Mouse (Mus musculus): ENCODE data around the gene Nkx2-2. TPM values are rescaled to one million over a fixed set of nuclear protein-coding genes. Genes with fewer than 3 reads are reported as not detected.

The Nkx2-2 gene
- 1 to 10 TPM; 4.6 to 7.0 TPM for total RNA-seq (2021)
- long read RNA-seq, experiment 1, partial matches to known transcripts: 0 of 3 reads
- long read RNA-seq, experiment 1, other reads (novel, unspliced or antisense): 2 of 3 reads
- long read RNA-seq, experiment 2, partial matches to known transcripts: 0 of 4 reads
- long read RNA-seq, experiment 2, other reads (novel, unspliced or antisense): 3 of 4 reads

DNA sequence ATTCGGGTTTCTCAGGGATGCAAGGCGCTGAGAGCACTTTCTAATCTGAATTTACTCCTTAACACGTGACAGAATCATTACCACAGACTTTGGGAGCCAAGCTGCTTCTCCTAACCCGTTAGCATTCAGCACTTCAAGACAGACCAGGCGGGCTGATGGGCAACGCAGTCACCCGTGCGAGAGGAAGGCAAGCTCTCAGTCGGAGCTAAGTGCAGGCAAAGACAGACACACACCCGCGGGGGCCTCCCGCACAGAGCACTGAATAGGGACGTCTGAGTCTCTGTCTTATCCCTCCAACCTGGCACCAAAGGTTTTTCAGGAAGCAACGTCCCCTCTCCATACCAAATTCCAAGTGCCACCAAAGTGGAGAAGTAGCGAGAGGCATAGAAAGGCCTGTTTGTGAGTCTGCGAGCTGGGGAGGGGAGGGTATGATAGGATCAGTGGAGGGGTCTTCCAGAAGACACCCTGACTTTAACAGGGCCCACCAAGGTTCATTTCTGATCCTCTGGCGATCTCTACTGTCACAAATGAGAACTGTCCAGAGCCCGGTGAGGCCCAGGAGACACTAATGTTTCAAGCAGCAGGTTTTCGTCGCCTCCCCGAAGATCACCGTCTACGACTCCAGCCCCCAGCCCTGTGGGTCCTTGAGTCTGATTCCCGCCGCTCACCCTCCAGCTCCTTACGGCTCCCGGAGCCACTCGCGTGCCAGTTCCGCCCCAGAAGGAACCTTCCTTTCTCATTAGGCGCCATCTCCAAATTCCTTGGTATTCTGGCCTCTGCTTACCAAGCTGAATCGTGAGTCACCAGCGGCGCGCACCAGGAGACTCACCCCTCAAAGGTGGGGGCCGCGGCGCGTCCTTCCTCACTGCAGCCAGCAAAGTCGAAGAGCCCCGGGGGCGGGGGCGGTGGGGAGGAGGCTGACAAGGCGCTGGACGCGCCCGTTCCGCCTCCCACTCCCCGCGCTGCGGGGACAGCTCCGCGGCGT is at the start of gene Nkx2-2:
TSS of gene Nkx2-2 (minus strand) at position 973 of the 985 bp plus-strand sequence.
- peak within 1 kb of the TSS; percentile 44 for H3K4me3 ChIP-seq

DNA sequence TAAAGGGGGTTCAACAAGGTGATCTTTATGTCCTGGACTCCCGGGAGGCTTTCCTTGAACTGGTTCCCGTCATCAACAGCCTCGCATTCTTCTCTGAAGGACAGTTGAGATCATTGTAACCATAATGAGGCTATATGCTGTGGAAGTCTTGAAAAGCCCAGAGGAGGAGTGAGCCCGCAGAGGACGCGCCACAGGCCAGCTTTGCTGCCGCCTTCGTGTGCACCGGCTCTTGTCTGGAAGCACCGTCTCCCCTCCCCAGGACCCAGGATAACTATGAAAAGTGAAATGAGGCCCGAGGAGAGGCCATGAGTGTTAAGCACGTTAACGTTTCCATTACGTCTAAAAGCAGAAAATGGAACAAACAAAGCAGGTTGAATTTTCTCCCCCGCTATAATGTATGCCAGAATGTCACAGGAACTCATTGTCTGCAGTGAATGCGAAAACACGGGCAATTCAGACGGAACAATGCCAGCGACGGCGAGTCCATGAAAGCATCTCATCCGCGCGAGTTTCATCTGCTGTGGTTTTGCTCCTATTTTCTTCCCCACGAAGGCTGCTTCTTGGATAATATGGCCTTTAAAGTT is 41.8 kb upstream of the Nkx2-2 start:
- H3K4me3 ChIP-seq: no peak overlapping the region

More for the DNA sequence above, at the start of gene Nkx2-2:
- peak; percentile 62 for TF ChIP-seq CTCF (conservative IDR thresholded peaks at IDR 0.05)
- DNase-seq (ENCODE audit: low spot score in 2 of 2): no peak
- no peak within 1 kb of the TSS for H3K27ac ChIP-seq

DNA sequence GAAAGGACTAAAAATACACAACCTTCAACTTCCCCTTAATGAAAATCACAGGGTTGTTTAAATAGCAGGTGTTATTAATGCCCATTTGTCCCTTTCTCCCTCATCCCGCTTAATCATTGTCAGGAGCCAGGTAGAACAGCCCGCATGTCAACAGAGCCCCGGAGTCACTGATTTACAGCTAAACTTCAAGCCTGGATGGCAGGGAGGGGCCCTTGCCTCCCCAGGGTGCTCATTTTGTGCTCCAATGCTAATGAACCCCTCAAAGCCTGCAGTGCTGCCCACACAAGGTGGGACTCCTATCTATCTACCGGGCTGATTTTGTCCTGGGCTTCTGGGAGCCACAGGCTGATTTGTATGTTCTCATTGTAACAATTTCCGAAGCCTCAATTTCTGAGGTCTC is 37.1 kb upstream of the Nkx2-2 start:
- no peak overlapping the region for H3K4me3 ChIP-seq
- TF ChIP-seq CTCF (conservative IDR thresholded peaks at IDR 0.05): no peak
- H3K27ac ChIP-seq: no peak overlapping the region
- no peak for DNase-seq (ENCODE audit: low spot score in 2 of 2)

More for the DNA sequence above, 41.8 kb upstream of the Nkx2-2 start:
- no peak for TF ChIP-seq CTCF (conservative IDR thresholded peaks at IDR 0.05)
- no peak overlapping the region for H3K27ac ChIP-seq
- DNase-seq (ENCODE audit: low spot score in 2 of 2): no peak

DNA sequence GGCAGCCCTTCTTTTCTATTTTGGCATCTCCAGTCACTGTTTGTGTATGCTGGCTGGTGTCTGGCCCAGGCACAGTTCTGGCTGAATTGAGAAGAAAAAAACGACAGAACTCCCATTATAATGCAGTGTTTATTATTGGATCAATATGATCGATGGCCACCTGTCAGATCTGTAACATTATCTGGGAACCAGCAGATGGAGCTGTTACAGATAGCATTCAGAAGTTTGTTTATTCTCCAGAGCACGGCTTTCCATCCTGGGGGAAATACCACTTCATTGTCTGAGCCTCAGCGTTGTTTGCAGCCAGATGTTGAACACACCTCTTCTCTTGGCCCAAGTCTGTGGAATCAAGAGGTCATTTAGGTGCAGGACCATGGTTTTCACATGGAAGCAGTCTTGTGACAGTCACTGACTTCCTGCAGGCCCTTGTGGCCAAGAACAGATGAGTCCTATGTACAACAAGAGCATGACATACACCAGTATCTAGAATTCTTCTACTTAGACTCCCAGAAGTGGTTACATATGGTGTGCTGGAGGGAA is 11.1 kb upstream of the Nkx2-2 start:
- H3K4me3 ChIP-seq: no peak overlapping the region
- no peak overlapping the region for H3K27ac ChIP-seq
- peak; percentile 80 for TF ChIP-seq CTCF (conservative IDR thresholded peaks at IDR 0.05)
- no peak for DNase-seq (ENCODE audit: low spot score in 2 of 2)

DNA sequence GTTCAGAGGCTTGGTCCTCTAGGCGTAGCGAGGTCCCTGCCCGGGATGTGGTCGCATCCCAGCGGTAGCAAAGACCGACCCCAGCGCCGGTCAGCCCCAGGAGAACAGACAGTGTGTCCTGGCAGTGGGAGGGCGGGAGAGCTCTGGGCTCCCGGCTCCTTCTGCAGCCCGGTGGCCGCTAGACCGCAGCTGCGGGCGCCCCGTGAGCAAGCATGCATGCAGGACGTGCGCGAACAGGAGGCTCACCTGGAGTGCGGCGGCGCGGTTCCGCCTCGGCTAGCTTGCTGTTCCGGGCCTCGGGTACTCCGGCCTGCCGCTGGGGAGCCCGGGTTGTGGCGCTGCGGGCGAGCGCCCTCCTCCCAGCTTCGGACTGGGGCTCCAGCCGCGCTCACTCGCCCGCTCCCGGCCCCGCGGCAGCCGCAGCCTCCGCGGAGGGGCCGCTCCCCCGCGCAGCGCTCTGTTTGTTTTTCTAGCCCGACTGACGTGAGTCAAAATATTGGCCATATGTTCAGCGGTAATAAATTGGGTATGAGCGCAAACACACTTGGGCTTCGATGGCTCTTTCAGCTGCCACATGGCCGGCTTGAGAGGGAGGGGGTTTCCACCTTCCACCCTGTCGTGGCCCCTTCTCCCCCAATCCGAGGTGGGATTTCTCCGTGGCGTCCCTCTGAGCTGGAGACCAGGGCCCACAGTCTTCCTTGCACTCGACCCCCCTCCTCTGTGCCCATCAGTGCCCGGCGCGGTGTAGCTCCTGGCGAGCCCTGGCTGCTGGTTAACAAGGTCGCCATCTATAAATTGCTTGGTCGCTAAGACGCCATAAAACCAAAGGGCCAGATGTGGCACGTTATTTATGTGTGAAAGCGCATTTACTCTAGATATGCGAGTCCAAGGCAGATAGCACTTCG is 920 bp upstream of the Nkx2-2 start:
- peak overlapping the region; percentile 44 for H3K4me3 ChIP-seq
- DNase-seq (ENCODE audit: low spot score in 2 of 2): no peak

DNA sequence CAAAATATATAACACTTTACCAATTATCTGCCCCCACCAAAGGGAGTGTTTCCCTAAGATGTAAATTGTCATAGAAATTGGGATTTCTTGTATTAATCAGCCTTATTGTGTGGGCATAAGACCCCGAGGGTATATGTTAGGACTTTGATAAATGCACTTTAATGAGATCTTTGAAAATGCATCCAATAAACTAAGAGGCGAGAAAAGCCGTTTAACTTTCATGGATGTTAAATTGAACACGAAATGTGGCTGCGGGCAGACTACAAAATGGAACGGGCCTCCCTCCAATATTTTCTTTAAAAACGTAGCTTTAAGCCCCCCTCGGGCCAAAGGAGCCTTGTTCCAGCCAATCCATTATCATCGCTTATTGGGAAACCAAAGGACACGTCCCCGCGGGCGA is 1.3 kb downstream of the Nkx2-2 start:
- no peak overlapping the region for H3K27ac ChIP-seq
- no peak for TF ChIP-seq CTCF (conservative IDR thresholded peaks at IDR 0.05)
- DNase-seq (ENCODE audit: low spot score in 2 of 2): no peak
- H3K4me3 ChIP-seq: no peak overlapping the region

More for the DNA sequence above, 920 bp upstream of the Nkx2-2 start:
- H3K27ac ChIP-seq: no peak overlapping the region
- TF ChIP-seq CTCF (conservative IDR thresholded peaks at IDR 0.05): no peak

DNA sequence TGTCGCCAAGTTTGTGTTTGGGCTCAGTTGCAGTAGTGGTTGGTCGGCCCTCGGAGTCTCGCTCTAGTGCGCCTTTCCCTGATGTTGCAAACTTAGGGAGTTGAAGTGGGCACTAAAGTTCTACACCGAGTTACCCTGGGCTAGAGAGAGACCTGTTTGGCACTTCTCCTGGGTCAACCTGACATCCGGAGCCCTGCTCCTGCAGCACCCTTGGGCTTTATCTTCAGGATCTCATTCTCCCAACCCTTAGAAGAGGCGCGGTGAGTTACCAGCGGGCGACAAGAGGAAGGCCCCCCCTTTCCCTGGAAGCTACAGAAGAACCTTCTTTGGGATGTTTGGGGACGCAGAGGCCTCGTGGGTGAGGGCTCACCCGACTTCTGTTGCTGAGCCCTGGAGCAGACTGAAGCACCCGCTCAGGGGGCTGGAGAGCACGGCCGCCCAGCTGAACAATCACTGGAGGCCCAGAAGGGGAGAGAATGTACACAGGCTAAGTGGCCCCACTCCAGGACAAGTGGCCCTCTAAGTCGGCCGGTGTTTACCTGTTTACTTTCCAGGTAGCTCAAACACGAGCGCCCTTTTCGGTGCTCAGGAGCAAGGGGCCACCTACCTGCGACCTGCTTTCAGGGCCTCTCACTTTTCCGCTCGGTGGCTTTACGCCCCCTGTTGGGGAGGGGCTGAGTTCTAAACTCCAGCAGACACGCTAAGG is 3.6 kb downstream of the Nkx2-2 start:
- H3K27ac ChIP-seq: no peak overlapping the region
- no peak for DNase-seq (ENCODE audit: low spot score in 2 of 2)
- no peak overlapping the region for H3K4me3 ChIP-seq
- 0 out of 2 replicates have a peak, but pooled peaks have one; percentile 3 for TF ChIP-seq CTCF (conservative IDR thresholded peaks at IDR 0.05)

DNA sequence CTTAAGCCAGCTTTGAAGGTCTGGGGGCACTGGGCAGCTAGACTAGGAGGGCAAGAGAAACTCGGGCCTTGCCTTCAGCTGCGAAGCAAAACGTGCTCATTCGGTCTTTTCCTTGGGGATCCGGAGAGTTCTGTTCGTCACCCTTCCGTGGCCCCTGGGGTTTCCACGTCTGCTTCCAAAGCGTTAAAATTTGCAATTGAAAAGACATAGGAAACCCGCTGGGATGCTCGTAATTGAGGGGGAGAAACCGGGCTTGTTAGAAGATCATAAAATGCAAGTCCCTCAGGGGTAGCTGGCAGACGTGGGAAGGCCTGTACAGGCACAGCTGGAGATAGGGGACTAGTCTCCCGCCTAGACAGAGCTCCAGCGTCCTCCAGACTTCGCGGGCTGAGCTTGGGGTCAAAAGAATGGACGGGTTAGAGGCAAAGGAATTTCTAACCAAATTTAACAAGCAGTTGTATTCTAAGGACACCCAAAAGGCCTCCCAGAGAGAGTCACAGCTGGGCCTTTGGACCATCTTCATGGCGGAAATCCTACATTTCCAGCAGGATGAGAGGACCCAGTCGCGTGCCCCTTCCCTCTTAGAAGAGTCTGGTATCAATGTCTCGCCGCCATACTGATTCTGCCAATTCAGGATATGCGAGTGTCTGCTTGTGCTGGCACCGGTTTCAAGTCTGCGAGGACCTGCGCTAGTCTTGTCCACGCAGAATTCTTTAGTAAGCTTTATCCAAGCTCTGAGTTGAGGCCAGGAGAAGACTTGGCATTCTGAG is 4.3 kb downstream of the Nkx2-2 start:
- no peak for TF ChIP-seq CTCF (conservative IDR thresholded peaks at IDR 0.05)
- no peak for DNase-seq (ENCODE audit: low spot score in 2 of 2)
- H3K4me3 ChIP-seq: no peak overlapping the region
- no peak overlapping the region for H3K27ac ChIP-seq

DNA sequence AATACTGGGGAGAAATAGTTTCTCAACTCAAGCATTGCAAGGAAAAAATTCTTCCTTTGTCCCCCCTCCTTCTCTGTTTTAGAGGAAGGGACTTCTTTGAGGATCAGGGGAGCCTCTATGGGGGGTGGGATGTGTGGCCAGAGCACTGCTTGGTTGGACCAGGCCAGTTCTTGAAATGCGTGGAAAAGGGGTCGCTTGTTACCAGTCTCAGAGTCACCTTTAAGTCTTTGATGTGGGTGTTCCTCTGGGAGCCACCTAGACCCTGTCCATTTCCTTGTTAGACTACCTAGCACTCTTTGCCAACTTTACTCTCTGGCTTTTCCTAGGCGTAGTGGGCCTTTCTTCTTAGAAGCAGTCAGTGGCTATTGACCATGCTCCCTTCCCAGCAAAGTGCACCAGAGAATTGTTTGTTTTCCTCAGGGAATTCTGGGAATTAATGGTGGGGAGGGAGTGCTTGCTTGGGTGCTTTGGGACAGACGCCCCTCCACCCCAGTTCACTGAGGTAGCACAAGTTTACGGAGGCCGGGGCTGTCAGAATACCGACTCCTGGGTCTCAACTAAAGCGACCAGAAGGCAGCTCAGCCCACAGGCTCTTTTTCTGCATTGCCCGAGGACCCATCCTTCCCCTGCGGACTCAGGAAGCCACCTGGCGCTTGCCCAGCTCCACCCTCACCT is 5.0 kb downstream of the Nkx2-2 start:
- no peak for TF ChIP-seq CTCF (conservative IDR thresholded peaks at IDR 0.05)
- peak overlapping the region; percentile 7; the same call in 1 of the 2 replicates for H3K27ac ChIP-seq
- no peak for DNase-seq (ENCODE audit: low spot score in 2 of 2)
- no peak overlapping the region for H3K4me3 ChIP-seq

DNA sequence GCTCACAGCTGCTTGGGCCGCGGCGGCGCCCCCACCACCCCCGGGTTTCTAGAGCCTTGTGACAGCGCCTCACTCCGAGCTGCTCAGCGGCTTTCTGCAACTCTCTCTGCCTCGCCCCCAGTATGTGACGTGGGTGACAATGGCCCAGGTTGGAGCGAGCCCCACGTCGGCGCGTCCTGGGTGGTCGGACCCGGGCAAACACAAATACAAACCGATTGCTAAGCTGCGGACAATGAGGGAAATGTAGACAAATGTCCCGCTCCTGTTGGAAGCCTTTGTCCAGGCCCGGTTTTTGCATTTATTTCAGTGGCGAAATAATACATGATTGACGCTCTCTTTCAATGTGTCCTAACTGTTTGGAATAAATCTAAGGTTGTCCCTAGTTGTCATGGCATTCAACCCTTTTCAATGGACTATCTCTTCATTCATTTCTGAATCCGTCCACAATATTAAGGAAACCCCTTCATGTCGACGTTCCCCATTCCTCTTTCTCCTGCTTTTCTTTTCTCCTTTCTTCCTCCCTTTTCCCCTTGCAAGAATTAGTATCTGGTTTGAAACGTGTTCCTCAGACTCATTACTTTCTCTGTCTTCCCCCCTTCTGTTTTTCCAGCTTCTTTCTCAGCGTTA is 5.9 kb downstream of the Nkx2-2 start:
- TF ChIP-seq CTCF (conservative IDR thresholded peaks at IDR 0.05): no peak
- Histone ChIP-seq H3K4me3 (no peak overlapping the region), H3K27ac (peak overlapping the region; percentile 29; the same call in 1 of the 2 replicates)
- no peak for DNase-seq (ENCODE audit: low spot score in 2 of 2)
